ENCODE assay signal across 8 mouse cellular contexts in the genomic region with DNA sequence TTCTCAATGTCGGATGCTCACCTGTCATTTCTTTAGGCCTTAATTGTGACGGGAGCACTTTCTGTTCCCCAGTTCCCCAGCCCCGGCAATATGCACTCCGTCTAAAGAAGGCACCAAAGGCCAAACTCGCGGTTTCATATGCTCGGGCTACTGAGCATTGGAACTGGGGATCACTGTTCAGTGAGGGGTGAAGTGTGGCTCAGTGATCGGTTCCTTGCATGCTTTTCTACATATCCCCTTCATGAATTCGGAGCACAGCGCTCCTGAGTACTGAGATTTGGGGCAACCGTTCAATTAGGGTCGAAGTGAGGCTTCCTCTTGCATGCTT. TPM values are rescaled to one million over a fixed set of nuclear protein-coding genes. Genes with fewer than 3 reads are reported as not detected.
DNase-seq lines count a peak whose midpoint lies in the region; ATAC-seq and TF ChIP-seq lines count a peak whose summit lies in the region.

No protein-coding gene starts in this region.

- no peaks in the 10 kb centered on the region for H3K79me2 ChIP-seq in heart, adult 2 months (replicated peaks; ENCODE audit: control insufficient read depth, insufficient read depth, low read length)
- H3K79me2 ChIP-seq in C2C12 (ENCODE audit: control insufficient read depth, insufficient read depth), result no peaks in the 10 kb centered on the region

- no peak for TF ChIP-seq CTCF in heart, adult 2 months (IDR thresholded peaks at IDR 0.05)
- TF ChIP-seq CTCF in C2C12 (IDR thresholded peaks at IDR 0.05; ENCODE audit: control insufficient read depth, insufficient read depth, insufficient read length), result no peak
- no peak for TF ChIP-seq CTCF in liver, postnatal 0 days (IDR thresholded peaks at IDR 0.05; ENCODE audit: low read depth)

- TF ChIP-seq POLR2A in heart, adult 2 months (IDR thresholded peaks at IDR 0.05; ENCODE audit: insufficient read depth, low read depth, low read length), result no peak

- peak overlapping the region; percentile 83 for H3ac ChIP-seq in C2C12 (ENCODE audit: control insufficient read depth, insufficient read length, low read depth)

- peak overlapping the region; percentile 96 for H3K9ac ChIP-seq in heart, adult 2 months (ENCODE audit: low read depth, low read length)
- H3K9ac ChIP-seq in forebrain, embryonic 16.5 days (replicated peaks; ENCODE audit: low read depth, low read length), result peak overlapping the region; percentile 86
- H3K9ac ChIP-seq in liver, postnatal 0 days (replicated peaks), result peak overlapping the region; percentile 76

- peak; percentile 21 for ATAC-seq in forebrain, embryonic 16.5 days
- ATAC-seq in liver, postnatal 0 days, result peak; percentile 20; the same call in 1 of the 2 replicates

- H3K27me3 ChIP-seq in heart, adult 2 months (ENCODE audit: control insufficient read depth, insufficient read depth, low read length), result no peaks in the 10 kb centered on the region
- no peaks in the 10 kb centered on the region for H3K27me3 ChIP-seq in C2C12 (ENCODE audit: control insufficient read depth, insufficient read depth, insufficient read length)
- no peaks in the 10 kb centered on the region for H3K27me3 ChIP-seq in forebrain, embryonic 16.5 days (replicated peaks; ENCODE audit: control insufficient read depth, insufficient read depth, low read length)
- H3K27me3 ChIP-seq in liver, postnatal 0 days (ENCODE audit: insufficient read depth, low read length), result peaks cover 7% of the 10 kb centered on the region

- peak overlapping the region; percentile 92 for H3K4me2 ChIP-seq in forebrain, embryonic 16.5 days (ENCODE audit: low read length)
- H3K4me2 ChIP-seq in liver, postnatal 0 days (ENCODE audit: low read depth, low read length), result peak overlapping the region; percentile 78

- intact Hi-C loops in heart, adult 2 months (cut with DNase I), result loop anchor here (1.0 kb wide), 1 partner anchor 51 kb away; no protein-coding TSS in a partner anchor
- intact Hi-C loops in heart, postnatal 36 days (cut with DNase I), result loop anchor here (1.0 kb wide), 1 partner anchor 50 kb away; no protein-coding TSS in a partner anchor

- peak overlapping the region; percentile 79 for H3K4me3 ChIP-seq in heart, adult 2 months
- peak overlapping the region; percentile 37 for H3K4me3 ChIP-seq in C2C12 (ENCODE audit: insufficient read depth, poor library complexity, severe bottlenecking)
- H3K4me3 ChIP-seq in forebrain, embryonic 16.5 days (replicated peaks; ENCODE audit: low read length), result peak overlapping the region; percentile 89
- H3K4me3 ChIP-seq in liver, postnatal 0 days (ENCODE audit: low read depth, low read length), result peak overlapping the region; percentile 67

- DNase-seq in heart, adult 2 months, result no peak
- DNase-seq in heart, postnatal 36 days, result no peak
- no peak for DNase-seq in liver, postnatal 0 days
- DNase-seq in thymus, postnatal 14 days, result no peak
- DNase-seq in kidney, adult 11 months, result no peak
- DNase-seq in T-cell, adult 2 months (ENCODE audit: low spot score), result no peak

- TF ChIP-seq EP300 in heart, adult 2 months (IDR thresholded peaks at IDR 0.05; ENCODE audit: insufficient read depth, low read depth, low read length), result no peak
- no peak for TF ChIP-seq EP300 in liver, postnatal 0 days (IDR thresholded peaks at IDR 0.05; ENCODE audit: low read depth)

- WGBS in heart, adult 2 months, result 11% methylated on average over 12 of the region's 12 CpGs
- 16% methylated on average over 12 of the region's 12 CpGs for WGBS in forebrain, embryonic 16.5 days
- WGBS in liver, postnatal 0 days (ENCODE audit: insufficient replicate concordance), result 12% methylated on average over 12 of the region's 12 CpGs

- H3K4me1 ChIP-seq in heart, adult 2 months (ENCODE audit: control insufficient read depth, insufficient read depth, low read length), result peaks cover 2% of the 10 kb centered on the region; the same call in 1 of the 2 replicates
- H3K4me1 ChIP-seq in forebrain, embryonic 16.5 days (replicated peaks; ENCODE audit: control insufficient read depth, insufficient read depth, low read length), result peaks cover 13% of the 10 kb centered on the region
- H3K4me1 ChIP-seq in liver, postnatal 0 days (ENCODE audit: insufficient read depth), result peaks cover 11% of the 10 kb centered on the region

- H3K27ac ChIP-seq in heart, adult 2 months, result peak overlapping the region; percentile 83
- peak overlapping the region; percentile 24; the same call in 1 of the 2 replicates for H3K27ac ChIP-seq in forebrain, embryonic 16.5 days (ENCODE audit: low read length)
- H3K27ac ChIP-seq in liver, postnatal 0 days (ENCODE audit: low read depth), result peak overlapping the region; percentile 79

- H3K9me3 ChIP-seq in forebrain, embryonic 16.5 days (ENCODE audit: control insufficient read depth, low read length), result no peaks in the 10 kb centered on the region
- H3K9me3 ChIP-seq in liver, postnatal 0 days (ENCODE audit: low read length), result no peaks in the 10 kb centered on the region

- H3K36me3 ChIP-seq in heart, adult 2 months (ENCODE audit: control insufficient read depth, insufficient read depth, low read length), result peaks cover 3% of the 10 kb centered on the region; the same call in 1 of the 2 replicates
- H3K36me3 ChIP-seq in C2C12 (ENCODE audit: control insufficient read depth, insufficient read depth), result no peaks in the 10 kb centered on the region
- H3K36me3 ChIP-seq in forebrain, embryonic 16.5 days (ENCODE audit: control insufficient read depth, insufficient read depth), result no peaks in the 10 kb centered on the region
- H3K36me3 ChIP-seq in liver, postnatal 0 days (replicated peaks; ENCODE audit: insufficient read depth, low read length), result no peaks in the 10 kb centered on the region

- no peaks in the 10 kb centered on the region for H3K79me3 ChIP-seq in C2C12 (ENCODE audit: low read depth)

TF ChIP-seq in C2C12, 6 proteins besides CTCF, POLR2A, EP300 and RAD21:
- TF ChIP-seq MYOD1 (IDR thresholded peaks at IDR 0.05; ENCODE audit: control insufficient read depth, insufficient read length, low read depth) (no peak), FOSL1 (IDR thresholded peaks at IDR 0.05; ENCODE audit: insufficient read depth, low read length, poor library complexity, severe bottlenecking) (no peak), CEBPB (IDR thresholded peaks at IDR 0.05; ENCODE audit: low read depth) (no peak), MAX (IDR thresholded peaks at IDR 0.05) (no peak), MYOG (IDR thresholded peaks at IDR 0.05; ENCODE audit: control insufficient read depth, extremely low read depth, insufficient read length) (no peak), USF1 (IDR thresholded peaks at IDR 0.05; ENCODE audit: low read depth) (no peak)

RNA-seq across cellular contexts. Expression of a gene that starts 0.3 kb away (rescaled TPM):
- total RNA-seq in heart, adult 2 months (2021), result 10 to 100 TPM; 26.7 to 28.7 TPM
- 9.6 and 16.2 TPM in 2 replicates for polyA plus RNA-seq in heart, adult 2 months (2012; rRNA removed)
- total RNA-seq in heart, postnatal 36 days (2021), result 10 to 100 TPM; 23.4 to 26.5 TPM
- 1.1 TPM for polyA plus RNA-seq in C2C12 (2012; fragmentation: generic; extraction: Trizol)
- 8.2 and 9.0 TPM in 2 replicates for polyA plus RNA-seq in forebrain, embryonic 16.5 days (2015; fragmentation: Nextera tagmentation; extraction: Ambion mirVana)
- polyA plus RNA-seq in liver, postnatal 0 days (2015; fragmentation: Nextera tagmentation; extraction: Ambion mirVana), result 3.8 and 3.9 TPM in 2 replicates

RNA-seq across cellular contexts. Expression of a gene that starts 5.1 kb away (rescaled TPM):
- 1 to 10 TPM; 2.1 to 2.7 TPM for total RNA-seq in heart, adult 2 months (2021)
- polyA plus RNA-seq in heart, adult 2 months (2012; rRNA removed), result 0.98 and 1.6 TPM in 2 replicates
- 1 to 10 TPM; 1.4 to 2.5 TPM for total RNA-seq in heart, postnatal 36 days (2021)
- polyA plus RNA-seq in C2C12 (2012; fragmentation: generic; extraction: Trizol), result 0.02 TPM
- 0.81 and 1.4 TPM in 2 replicates for polyA plus RNA-seq in forebrain, embryonic 16.5 days (2015; fragmentation: Nextera tagmentation; extraction: Ambion mirVana)
- 52.2 and 59.7 TPM in 2 replicates for polyA plus RNA-seq in liver, postnatal 0 days (2015; fragmentation: Nextera tagmentation; extraction: Ambion mirVana)

Comparison
In these comparisons a context has a peak if more than half of its experiments do, and no peak if none do; other contexts are left out.
1. H3K27ac ChIP-seq: peak in every context shown above with its lines; median percentile 83 in heart, adult 2 months; 79 in liver, postnatal 0 days; 24 in forebrain, embryonic 16.5 days.
2. H3K4me3 ChIP-seq: peak in every context shown above with its lines; median percentile 89 in forebrain, embryonic 16.5 days; 79 in heart, adult 2 months; 67 in liver, postnatal 0 days; 37 in C2C12.
3. RNA of a gene that starts 5.1 kb away (polyA plus RNA-seq): 52.2 to 59.7 TPM in liver, postnatal 0 days; 0.81 to 1.4 TPM in forebrain, embryonic 16.5 days, 0.98 to 1.6 TPM in heart, adult 2 months and 0.02 TPM in C2C12 (single experiment); every median in the first group is over 10 times any median in the second.
4. Peak in every context shown above with its lines, with median percentiles within 50 percentile points of each other: H3K9ac ChIP-seq.